Mouse (Mus musculus): ENCODE measurements around the gene Slc12a7.

- TF ChIP-seq POLR2A (IDR thresholded peaks at IDR 0.05; ENCODE audit: low read depth, low read length) (no peak), CTCF (conservative IDR thresholded peaks at IDR 0.05; ENCODE audit: insufficient read depth, insufficient read length, low read depth, low read length) (no peak)
These were observed 40.8 kb downstream of the Slc12a7 start for GRCm38 (mm10) chr13:73773519-73774205.
